Mouse (Mus musculus): ENCODE data around the gene Dek.

Dek gene

DNA sequence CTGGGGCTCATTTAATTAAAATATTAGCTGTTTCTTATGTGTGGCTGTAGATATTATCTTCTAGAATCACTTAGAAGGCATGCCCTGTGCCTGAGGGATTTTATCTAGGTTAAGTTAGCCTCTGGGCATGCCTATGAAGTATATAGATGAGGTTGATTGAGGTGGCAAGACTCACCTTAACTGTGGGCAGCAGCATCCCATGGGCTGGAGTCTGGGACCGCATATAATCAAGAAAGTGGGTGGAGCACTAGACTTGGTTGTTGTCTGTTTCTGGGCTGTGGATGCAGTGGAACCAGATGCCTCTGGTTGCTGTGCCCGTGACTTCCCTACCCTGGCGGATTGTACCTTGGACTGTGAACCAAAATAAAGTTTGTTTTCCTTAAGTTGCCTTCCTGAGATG lies 6.1 kb upstream of the Dek start:
- intact Hi-C loops (cut with DNase I) = no loop called here

DNA sequence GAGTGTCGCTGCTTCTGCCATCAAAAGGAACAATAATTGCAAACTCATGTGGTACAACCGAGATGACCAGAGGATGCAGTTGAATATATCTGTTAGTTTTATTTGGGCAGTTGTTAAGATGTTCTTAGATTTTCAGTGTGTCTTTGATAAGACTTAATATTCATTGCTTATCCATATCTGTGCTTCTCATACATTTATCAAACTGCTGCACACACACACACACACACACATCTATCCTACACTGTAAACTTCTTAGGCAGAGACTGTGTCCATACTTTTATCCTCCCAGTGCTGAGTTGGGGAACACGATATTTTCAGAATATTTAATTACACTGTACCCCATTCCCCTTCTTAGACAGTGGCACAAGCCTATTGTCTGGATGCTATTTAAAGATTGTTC lies 5.2 kb upstream of the Dek start:
- intact Hi-C loops (cut with DNase I) = no loop called here

DNA sequence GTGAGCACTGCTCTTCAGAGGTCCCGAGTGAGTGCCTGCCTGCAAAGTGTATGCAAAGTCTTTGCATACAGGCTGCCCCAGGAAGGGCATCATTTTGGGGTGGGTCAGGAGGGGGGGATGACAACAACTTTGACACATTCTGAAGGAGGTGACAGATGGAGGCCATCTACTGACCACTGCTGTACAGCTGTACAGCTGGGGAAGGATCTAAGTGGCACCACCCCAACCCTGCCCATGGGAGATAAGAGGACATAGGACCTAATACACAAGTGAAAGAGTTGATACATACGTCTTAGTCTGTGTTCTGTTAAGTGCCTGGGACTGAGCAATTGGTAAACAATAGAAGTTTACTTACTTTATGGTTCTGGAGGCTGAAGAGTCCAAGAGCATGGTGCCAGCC lies 3.2 kb upstream of the Dek start:
- intact Hi-C loops (cut with DNase I) = no loop called here

DNA sequence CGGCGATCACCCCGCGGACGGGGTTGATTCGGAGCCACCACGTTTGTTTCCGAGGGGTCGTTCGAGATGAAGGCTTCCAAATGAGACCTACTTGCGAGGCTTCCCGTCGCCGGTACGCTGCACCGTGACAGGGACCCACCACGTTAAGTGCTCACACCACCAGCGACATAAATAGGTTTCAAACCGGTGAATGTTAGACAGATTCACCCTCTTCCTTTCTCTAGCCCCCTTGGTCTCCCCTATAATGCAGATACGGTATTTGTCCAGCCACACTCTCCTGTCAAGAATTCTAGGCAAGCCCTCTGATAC lies 533 bp upstream of the Dek start:
- intact Hi-C loops (cut with DNase I) = no loop called here

DNA sequence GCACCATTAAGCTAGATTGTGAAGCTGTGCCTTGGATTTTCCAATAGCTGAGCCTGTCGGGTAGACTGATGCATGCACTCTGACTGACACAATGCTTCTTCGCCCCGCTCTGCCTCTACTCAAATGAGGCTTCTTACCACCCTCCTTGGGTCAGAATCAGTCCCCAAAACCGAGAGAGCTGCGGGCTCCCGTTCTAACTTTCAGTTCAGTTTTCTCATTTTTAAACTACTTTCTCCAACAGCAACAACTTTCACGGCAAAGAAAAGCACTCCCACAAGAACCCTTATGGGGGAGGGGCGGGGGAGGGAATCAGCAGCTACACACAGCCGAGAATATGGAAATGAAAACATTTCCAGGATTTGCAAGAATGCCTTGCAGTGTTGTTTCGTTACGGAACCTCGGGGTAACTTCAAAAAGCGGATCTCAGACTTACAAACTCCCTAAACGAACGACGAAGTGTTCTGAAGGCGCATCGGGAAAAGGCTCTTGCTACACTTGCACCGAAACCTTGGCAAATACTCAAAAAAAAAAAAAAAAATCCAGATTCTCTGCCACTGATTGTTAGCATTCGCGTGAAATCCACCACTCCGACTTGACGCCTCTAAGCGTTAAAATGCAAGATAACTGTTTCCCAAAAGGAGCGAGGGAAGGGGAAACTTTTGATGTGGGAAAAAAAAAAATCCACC lies 1.0 kb downstream of the Dek start:
- intact Hi-C loops (cut with DNase I) = no loop called here

DNA sequence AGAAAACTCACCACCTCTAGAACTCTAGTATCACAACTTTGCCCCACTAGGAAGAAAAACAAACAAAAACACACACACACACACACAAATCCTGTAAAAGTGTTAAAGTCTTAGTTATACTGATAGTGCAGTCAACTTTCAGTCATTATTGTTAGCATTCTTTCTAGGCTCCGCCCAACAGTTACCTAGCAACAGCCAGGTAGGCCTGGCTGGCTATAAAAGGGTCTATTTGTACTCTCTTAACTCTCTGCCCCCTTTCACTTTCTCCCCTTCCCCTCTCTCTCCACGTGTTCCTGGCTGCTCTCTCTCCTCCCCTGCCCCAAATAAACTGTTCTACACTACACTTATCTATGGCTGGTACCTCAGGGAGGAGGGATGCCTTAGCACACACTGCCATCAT lies 1.9 kb downstream of the Dek start:
- intact Hi-C loops (cut with DNase I) = no loop called here

DNA sequence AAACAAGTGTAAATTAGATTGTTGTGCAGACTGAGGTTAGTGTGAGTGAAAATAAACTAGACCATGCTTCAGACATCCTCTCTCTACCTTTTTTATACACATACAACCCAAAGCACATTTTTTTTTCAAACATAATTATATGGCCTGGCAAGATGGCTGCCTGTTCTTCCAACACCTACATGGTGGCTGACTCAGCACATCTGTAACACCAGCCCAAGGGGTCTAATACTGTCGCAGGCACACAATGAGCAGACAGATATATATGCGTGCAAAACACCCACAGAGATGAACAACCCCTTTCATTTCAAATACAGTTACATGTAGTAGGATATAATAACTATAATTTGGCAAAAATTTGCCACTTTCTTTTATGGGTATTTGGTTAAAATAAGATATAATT lies 5.4 kb downstream of the Dek start:
- intact Hi-C loops (cut with DNase I) = no loop called here

DNA sequence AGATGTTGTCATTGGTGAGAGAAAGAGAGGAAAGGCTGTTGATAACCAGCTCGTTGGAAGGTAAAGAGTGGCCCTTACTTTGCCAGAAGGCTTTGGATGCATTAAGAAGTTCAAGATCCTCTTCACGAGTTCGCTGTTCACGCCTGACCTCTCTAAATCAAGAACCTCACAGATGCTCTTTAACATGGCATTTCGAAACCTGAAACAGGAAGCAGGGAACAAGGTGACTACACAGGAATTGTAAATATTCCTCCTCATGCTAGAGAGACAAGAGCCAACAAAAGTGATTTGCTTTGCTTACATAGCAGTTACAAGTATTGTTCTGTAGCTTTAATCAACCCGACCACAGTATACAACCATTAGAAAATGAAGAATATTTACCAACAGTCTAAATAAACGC lies 6.7 kb downstream of the Dek start:
- intact Hi-C loops (cut with DNase I) = no loop called here

DNA sequence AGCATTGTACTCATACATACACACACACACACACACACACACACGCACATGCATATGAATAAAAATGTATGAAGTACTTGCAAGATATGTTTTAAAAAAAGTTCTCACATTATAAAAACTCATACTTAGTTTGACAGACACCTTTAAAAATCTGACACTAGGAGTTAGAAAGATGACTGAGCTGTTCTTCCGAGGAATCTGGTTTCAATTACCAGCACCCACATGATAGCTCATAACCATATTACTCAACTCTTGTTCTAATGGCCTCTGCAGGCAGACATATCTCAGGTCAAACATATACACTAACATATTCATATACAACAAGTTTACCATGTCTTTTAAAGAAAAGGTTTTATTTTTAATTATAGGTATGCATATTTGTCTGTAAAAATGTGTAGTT lies 9.4 kb downstream of the Dek start:
- intact Hi-C loops (cut with DNase I) = no loop called here

DNA sequence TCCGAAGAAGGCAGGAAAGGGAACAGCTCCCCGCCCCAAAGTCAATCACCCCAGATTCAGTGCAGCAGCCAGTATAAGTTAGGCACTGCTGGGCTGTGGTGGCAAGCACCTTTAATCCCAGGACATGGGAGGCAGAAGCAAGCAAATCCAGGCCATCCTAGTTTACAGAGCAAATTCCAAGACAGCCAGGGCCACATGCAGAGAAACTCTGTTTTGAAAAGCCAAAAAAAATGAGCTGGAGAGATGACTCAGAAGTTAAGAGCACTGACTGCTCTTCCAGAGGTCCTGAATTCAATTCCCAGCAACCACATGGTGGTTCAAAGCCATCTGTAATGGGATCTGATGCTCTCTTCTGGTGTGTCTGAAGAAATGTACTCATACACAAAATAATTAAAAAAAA lies 12.2 kb downstream of the Dek start:
- intact Hi-C loops (cut with DNase I) = no loop called here

DNA sequence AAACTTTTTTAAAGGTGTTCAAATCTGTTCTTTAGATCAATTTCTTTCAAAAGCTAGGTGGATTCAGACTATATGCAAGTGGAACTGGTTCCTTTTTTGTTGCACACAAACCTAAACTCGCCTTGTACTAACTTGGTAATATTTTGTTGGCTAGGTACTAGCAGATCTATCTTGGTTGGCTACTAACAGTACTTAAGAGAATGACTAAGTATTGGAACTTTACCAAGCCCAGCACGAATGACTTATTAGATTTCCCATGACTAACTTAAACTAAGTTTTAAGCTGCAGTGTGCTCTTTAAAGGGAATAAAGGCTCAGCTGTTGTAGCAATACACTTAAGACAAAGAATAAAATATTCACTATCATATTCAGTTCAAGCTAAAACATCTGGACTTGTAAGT lies 16.7 kb downstream of the Dek start:
- intact Hi-C loops (cut with DNase I) = no loop called here

DNA sequence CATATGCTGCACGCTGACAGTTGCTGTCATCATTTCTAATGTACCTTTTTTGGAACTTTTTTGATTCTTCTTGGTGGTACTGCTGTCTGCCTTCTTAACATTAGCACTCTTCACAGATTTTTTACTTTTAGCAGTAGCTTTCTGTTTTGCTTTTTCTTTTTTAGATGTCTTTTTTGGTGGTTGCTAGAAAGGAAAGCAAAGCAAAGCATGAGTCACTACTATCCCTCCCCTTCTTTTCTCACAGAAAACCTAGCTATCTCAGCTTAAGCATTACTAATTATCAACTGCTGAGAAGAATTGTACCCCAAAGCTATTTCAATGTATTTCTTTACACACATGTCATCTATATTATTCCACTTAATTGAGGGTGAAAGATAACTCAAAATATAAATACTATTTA lies 17.6 kb downstream of the Dek start:
- intact Hi-C loops (cut with DNase I) = no loop called here

DNA sequence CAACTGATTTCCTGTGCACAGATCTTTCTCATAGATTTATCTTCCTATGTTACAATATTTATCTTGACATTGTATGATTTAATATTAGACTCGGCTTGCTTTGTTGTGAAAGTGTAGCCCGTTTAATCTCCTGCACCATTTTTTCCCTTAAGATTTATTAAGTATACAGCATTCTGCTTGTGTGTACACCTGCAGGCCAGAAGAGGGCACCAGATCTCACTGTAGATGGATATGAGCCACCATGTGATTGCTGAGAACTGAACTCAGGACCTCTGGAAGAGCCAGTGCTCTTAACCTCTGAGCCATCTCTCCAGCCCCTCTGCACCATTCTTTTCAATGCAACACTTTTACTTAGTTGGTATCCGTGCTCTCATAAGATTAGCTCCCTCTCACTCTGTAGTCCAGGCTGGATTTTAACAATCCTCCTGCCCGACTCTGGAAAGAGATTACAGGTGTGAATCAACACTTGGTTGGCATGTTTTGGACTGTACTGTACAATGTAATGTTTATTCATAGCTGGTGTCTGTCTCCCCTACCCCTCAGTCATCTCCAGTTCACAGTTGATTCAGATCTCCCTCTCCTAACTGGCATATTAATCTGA lies 25.0 kb downstream of the Dek start:
- intact Hi-C loops (cut with DNase I) = no loop called here

DNA sequence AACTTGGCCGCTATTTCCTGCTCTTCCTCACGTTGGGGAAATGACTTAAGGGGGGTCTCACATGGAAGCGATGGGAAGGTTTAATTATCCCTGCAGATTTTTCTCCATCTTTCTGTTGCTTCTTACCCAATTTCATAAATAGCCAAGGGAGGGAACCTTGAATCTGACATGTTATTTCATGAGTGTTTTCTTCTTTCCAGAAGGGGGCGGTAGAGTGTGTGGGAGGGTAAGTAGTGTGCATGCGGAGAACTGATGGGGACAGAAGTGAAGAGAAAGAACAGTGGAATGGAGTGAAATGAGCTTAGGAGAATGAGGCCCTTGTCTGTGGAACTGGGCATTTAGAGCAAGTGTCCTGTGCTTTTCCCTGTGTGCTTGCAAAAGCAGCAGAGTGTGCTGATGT lies 27.2 kb downstream of the Dek start:
- intact Hi-C loops (cut with DNase I) = no loop called here

DNA sequence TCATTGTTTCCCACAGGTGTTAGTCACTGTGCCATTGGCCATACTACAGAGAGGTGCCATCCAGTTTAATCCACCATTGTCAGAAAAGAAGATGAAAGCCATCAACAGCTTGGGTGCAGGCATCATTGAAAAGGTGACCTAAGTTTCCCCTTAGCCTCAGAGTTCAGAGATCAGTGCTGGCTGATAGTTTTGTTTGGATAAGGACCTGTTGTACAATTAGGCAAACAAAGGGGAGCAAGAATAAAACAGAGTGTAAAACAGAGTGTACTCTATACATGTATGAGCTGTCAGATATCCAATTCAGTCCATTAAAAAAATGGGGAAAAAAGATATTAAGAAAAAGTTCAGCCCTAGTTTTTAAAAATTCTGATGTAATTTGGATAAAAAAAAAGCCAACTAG lies 28.6 kb downstream of the Dek start:
- intact Hi-C loops (cut with DNase I) = no loop called here

DNA sequence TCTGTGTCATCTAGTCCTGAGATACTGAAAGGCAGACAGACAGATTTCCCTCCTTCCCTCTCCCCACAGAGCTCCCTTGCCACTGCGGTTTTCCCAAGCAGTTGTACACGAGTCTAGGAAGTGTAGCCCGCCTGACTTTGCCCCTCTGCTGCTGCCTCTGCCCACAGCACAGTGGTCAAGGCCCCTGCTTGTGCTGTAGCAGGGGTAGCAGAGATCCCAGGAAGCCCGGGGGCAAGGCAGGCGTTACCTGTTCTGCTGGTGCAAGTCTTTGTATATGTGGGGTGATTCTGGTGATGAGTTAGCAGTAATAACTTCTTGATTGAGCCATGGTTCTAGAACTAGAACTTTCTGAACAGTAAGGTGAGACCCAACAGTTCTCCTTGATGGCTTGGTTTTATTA lies 29.8 kb downstream of the Dek start:
- intact Hi-C loops (cut with DNase I) = no loop called here

DNA sequence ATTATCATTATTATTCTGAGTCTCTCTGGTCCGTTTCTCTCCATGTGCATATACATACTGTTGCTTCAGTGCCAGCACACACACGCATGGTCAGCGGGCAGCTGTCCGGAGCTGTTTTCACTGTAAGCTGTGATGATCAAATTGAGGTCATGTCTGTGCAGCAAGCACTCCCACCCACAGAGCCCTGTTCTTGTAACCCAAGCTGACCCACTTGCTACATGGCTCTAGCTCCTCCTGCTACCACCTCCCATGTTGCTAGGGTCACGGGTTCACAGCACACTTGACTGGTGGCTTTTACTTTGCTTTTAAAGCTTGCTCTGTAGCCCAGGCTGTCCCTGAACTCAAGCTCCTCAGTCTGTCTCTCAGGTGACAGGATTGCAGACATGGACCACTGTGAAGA lies 33.5 kb downstream of the Dek start:
- intact Hi-C loops (cut with DNase I) = no loop called here

DNA sequence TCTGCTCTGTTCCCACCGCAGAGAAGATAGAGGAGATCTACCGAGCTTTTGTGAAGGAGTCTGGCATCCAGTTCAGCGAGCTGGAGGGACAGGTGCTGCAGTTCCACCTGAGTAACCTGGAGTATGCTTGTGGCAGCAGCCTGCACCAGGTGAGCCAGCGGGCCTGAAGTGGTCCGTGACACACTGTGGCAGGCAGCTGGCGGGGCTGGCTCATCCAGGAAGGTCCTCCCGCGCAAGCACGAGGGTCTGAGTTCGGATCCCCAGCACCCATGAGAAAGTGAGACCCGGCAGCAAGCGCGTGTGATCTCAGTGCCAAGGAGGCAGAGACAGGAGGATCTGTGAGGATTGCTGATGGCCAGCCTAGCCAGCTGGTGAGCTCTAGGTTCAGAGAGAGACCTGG lies 34.1 kb downstream of the Dek start:
- intact Hi-C loops (cut with DNase I) = no loop called here

DNA sequence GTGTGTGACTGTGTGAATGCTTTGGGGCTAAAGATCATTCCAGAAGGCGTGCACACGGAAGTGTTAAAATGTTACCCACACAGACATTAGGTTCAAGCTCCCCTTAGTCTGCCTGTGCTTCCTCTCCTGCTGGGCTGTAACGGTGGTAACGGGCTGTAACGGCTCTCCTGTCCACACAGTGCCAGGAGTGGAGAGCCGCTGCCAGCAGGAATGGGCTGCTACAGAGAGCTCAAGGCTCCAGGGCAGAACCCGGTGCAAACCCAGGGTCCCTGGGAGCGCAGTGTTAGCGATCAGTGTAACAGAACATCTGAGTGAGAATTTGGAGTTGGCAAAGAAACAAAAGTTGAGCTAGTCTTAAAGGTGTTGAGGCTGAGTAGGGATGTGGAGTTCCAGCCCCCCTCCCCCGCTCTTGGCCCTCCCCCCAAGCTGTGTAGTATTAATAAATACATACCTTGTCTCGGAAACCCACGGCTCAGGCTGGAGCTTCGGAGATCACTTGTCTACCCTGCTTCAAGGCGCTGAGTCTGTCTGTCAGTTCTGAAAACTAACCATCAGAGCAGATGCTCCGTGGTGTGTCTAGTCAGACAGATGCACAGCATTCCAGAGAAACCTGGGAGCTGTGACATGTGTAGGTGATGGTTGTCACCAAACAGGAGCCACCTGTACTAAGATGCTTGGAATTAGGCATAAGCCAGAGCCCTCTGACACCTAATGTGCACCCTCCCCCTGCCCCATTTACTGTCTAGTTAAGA lies 35.5 kb downstream of the Dek start:
- intact Hi-C loops (cut with DNase I) = no loop called here

DNA sequence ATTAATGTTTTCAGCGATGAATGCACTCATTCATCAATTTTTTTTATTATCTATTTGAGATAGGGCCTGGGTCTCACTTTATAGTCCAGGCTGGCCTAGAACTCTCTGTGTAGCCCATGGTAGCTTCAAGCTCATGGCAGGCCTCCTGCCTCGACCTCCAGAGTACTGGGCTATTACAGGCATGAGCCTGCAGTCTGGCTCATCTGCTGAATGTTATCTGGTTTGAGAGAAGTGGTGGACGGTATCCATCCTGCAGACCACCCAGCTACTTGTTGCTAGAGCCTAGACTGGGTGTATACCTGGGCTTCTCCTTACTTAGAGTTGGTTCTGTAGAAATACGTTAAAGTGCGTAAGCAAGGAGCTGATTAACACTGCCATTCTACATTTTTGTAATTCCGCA lies 39.0 kb downstream of the Dek start:
- intact Hi-C loops (cut with DNase I) = no loop called here

DNA sequence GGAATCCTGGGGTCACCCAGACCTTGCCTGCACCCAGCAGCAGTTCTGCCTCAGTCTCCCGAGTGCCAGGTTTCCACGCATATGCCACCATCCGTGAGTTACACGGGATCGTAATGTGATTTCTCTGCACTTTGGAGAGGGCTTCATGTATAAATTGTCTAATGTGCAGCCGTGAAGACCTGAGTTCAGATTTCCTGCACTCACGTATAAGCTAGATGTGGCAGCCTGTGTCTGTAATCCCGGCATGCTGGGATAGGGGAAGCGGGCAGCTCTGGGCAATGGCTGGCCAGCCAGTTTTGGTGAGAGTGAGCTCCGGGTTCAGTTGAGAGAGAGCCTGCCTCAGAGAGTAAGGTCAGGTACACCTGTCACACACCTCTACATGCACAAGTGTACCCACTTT lies 39.5 kb downstream of the Dek start:
- intact Hi-C loops (cut with DNase I) = no loop called here

DNA sequence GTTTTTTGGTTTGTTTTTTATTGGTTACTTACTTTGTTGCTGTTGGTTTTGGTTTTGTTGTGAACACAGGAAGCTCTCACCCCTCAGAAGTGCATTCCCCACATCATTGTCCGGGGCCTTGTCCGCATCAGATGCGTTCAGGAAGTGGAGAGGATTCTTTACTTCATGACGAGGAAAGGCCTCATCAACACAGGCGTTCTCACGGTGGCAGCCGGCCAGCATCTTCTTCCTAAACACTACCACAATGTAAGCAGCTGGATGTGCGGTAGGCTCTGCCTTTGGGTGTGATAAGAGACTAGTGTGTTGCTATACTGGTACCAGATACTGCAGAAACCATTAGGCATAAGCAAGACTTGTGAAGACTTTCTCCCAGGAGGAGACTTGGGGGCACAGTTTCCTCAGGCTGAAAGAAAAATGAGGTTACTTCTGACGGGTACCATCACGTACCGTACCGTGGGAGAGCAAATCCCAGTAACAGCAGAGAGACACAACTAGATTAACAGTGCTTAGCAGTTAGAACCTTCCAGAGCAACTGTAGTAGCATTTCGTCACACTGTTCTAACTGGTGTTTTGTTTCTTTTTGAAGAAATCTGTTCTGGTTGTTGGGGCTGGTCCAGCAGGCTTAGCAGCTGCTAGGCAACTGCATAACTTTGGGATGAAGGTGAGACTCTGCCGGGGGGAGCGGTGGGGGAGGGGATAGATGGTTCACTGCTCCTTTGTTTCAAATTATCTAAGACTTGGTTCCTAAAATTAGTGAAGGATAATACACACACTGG lies 41.8 kb downstream of the Dek start:
- intact Hi-C loops (cut with DNase I) = no loop called here
